ENCODE assay signal across 15 mouse cellular contexts in genomic region chr10:59236486-59236885, GRCm38 (mm10). TPM values are rescaled to one million over a fixed set of nuclear protein-coding genes. Genes with fewer than 3 reads are reported as not detected.
DNase-seq lines count a peak whose midpoint lies in the region; ATAC-seq lines count a peak whose summit lies in the region.
"Had no signal": no experiment of that assay in that cellular context is flagged by ENCODE, and none has a peak within 500 bp of the region (broad histone marks: within the 10 kb centered on the region; RNA-seq: fewer than 3 reads in every experiment).

No protein-coding gene starts in this region.

- no peaks in the 10 kb centered on the region for H3K9me3 ChIP-seq in midbrain, embryonic 11.5 days (ENCODE audit: control insufficient read depth, low read length)
- no peaks in the 10 kb centered on the region for H3K9me3 ChIP-seq in midbrain, embryonic 15.5 days
- H3K9me3 ChIP-seq in hindbrain, embryonic 12.5 days (replicated peaks): no peaks in the 10 kb centered on the region
- H3K9me3 ChIP-seq: liver, embryonic 13.5 days; midbrain, embryonic 13.5 days; neural tube, embryonic 12.5 days had no signal

- DNase-seq in midbrain, embryonic 11.5 days (ENCODE audit: low spot score, missing footprints): peak; percentile 21
- DNase-seq in adrenal gland, postnatal 36 days: peak; percentile 65 to 73
- peak; percentile 45 for DNase-seq in lung, postnatal 10 days
- DNase-seq in splenic B cell, adult 2 months (ENCODE audit: low read depth, low spot score): peak; percentile 45
- DNase-seq in left cerebral cortex, adult 11 months (ENCODE audit: low spot score): no peak
- DNase-seq: cerebellum, adult 18-20 months; liver, embryonic 13.5 days; thymus, adult 2 months had no signal

- no peak overlapping the region for H3K4me2 ChIP-seq in midbrain, embryonic 11.5 days
- H3K4me2 ChIP-seq in midbrain, embryonic 15.5 days: no peak overlapping the region
- H3K4me2 ChIP-seq in hindbrain, embryonic 12.5 days (replicated peaks): no peak overlapping the region
- H3K4me2 ChIP-seq: liver, embryonic 13.5 days; midbrain, embryonic 13.5 days; neural tube, embryonic 12.5 days had no signal

- H3K36me3 ChIP-seq in midbrain, embryonic 11.5 days (ENCODE audit: control insufficient read depth, insufficient read depth, low read length): no peaks in the 10 kb centered on the region
- no peaks in the 10 kb centered on the region for H3K36me3 ChIP-seq in midbrain, embryonic 15.5 days (replicated peaks)
- no peaks in the 10 kb centered on the region for H3K36me3 ChIP-seq in splenic B cell, adult 2 months (ENCODE audit: control insufficient read depth, insufficient read depth, low read length, poor library complexity, severe bottlenecking)
- no peaks in the 10 kb centered on the region for H3K36me3 ChIP-seq in hindbrain, embryonic 12.5 days
- H3K36me3 ChIP-seq: liver, embryonic 13.5 days; midbrain, embryonic 13.5 days; neural tube, embryonic 12.5 days had no signal

- H3K27ac ChIP-seq in midbrain, embryonic 11.5 days (ENCODE audit: low read depth, low read length): no peak overlapping the region
- no peak overlapping the region for H3K27ac ChIP-seq in midbrain, embryonic 15.5 days
- H3K27ac ChIP-seq in hindbrain, embryonic 12.5 days: no peak overlapping the region
- H3K27ac ChIP-seq: kidney, postnatal 0 days; liver, embryonic 13.5 days; midbrain, embryonic 13.5 days; neural tube, embryonic 12.5 days had no signal

- H3K4me1 ChIP-seq in midbrain, embryonic 11.5 days (ENCODE audit: control insufficient read depth, insufficient read depth, low read length): no peaks in the 10 kb centered on the region
- H3K4me1 ChIP-seq in midbrain, embryonic 15.5 days: no peaks in the 10 kb centered on the region
- H3K4me1 ChIP-seq in hindbrain, embryonic 12.5 days: no peaks in the 10 kb centered on the region
- H3K4me1 ChIP-seq: liver, embryonic 13.5 days; midbrain, embryonic 13.5 days; neural tube, embryonic 12.5 days had no signal

- no peak overlapping the region for H3K4me3 ChIP-seq in midbrain, embryonic 11.5 days (ENCODE audit: low read depth, low read length)
- no peak overlapping the region for H3K4me3 ChIP-seq in midbrain, embryonic 15.5 days
- H3K4me3 ChIP-seq in hindbrain, embryonic 12.5 days: no peak overlapping the region
- H3K4me3 ChIP-seq: erythroblast, embryonic 14.5 days; liver, embryonic 13.5 days; midbrain, embryonic 13.5 days; neural tube, embryonic 12.5 days had no signal

- no peaks in the 10 kb centered on the region for H3K27me3 ChIP-seq in midbrain, embryonic 11.5 days (ENCODE audit: control insufficient read depth, insufficient read depth, low read length)
- no peaks in the 10 kb centered on the region for H3K27me3 ChIP-seq in midbrain, embryonic 15.5 days (replicated peaks)
- no peaks in the 10 kb centered on the region for H3K27me3 ChIP-seq in splenic B cell, adult 2 months (ENCODE audit: control insufficient read depth, insufficient read depth, low read length, poor library complexity, severe bottlenecking)
- H3K27me3 ChIP-seq in hindbrain, embryonic 12.5 days: no peaks in the 10 kb centered on the region
- H3K27me3 ChIP-seq: liver, embryonic 13.5 days; midbrain, embryonic 13.5 days; neural tube, embryonic 12.5 days had no signal

- WGBS in midbrain, embryonic 11.5 days: 82% methylated on average over 6 of the region's 6 CpGs
- 87% methylated on average over 6 of the region's 6 CpGs for WGBS in midbrain, embryonic 15.5 days
- 85% methylated on average over 6 of the region's 6 CpGs for WGBS in hindbrain, embryonic 12.5 days

- no peak for ATAC-seq in midbrain, embryonic 11.5 days (ENCODE audit: low FRiP score)
- no peak for ATAC-seq in midbrain, embryonic 15.5 days (replicated peaks)
- ATAC-seq in hindbrain, embryonic 12.5 days (ENCODE audit: low FRiP score): no peak
- ATAC-seq: inflammation-experienced regulatory T-cells, adult 6 months; midbrain, embryonic 13.5 days had no signal

- no peak overlapping the region for H3K9ac ChIP-seq in midbrain, embryonic 11.5 days (ENCODE audit: low read length)
- H3K9ac ChIP-seq in midbrain, embryonic 15.5 days: no peak overlapping the region
- H3K9ac ChIP-seq in hindbrain, embryonic 12.5 days: no peak overlapping the region
- H3K9ac ChIP-seq: liver, embryonic 13.5 days; midbrain, embryonic 13.5 days; neural tube, embryonic 12.5 days had no signal

RNA-seq across cellular contexts. Expression of gene Sowahc, which starts 14.7 kb away (rescaled TPM):
- 10.0 and 14.3 TPM in 2 replicates for polyA plus RNA-seq in midbrain, embryonic 11.5 days (2014; fragmentation: Nextera tagmentation; extraction: Ambion mirVana)
- polyA plus RNA-seq in midbrain, embryonic 15.5 days (2015; fragmentation: Nextera tagmentation; extraction: Ambion mirVana): 17.5 and 19.0 TPM in 2 replicates
- total RNA-seq in adrenal gland, postnatal 36 days (2021): 10 to 100 TPM; 32.1 to 34.5 TPM
- 19.6 and 20.8 TPM in 2 replicates for polyA plus RNA-seq in hindbrain, embryonic 12.5 days (2016; fragmentation: Nextera tagmentation; extraction: Ambion mirVana)
- polyA plus RNA-seq: erythroblast, embryonic 14.5 days had no signal

RNA-seq across cellular contexts. Expression of gene Sept10, which starts 14.8 kb away (rescaled TPM):
- 28.8 and 29.3 TPM in 2 replicates for polyA plus RNA-seq in midbrain, embryonic 11.5 days (2014; fragmentation: Nextera tagmentation; extraction: Ambion mirVana)
- polyA plus RNA-seq in midbrain, embryonic 15.5 days (2015; fragmentation: Nextera tagmentation; extraction: Ambion mirVana): 11.5 and 13.4 TPM in 2 replicates
- 10 to 100 TPM; 42.4 to 61.2 TPM for total RNA-seq in adrenal gland, postnatal 36 days (2021)
- 24.4 and 29.0 TPM in 2 replicates for polyA plus RNA-seq in hindbrain, embryonic 12.5 days (2016; fragmentation: Nextera tagmentation; extraction: Ambion mirVana)
- polyA plus RNA-seq: erythroblast, embryonic 14.5 days had no signal
